ENCODE assay signal across 9 mouse cellular contexts in genomic region chr15:6387729-6388070, GRCm38 (mm10). TPM values are rescaled to one million over a fixed set of nuclear protein-coding genes. Genes with fewer than 3 reads are reported as not detected.
DNase-seq lines count a peak whose midpoint lies in the region; ATAC-seq and TF ChIP-seq lines count a peak whose summit lies in the region.
"Had no signal": no experiment of that assay in that cellular context is flagged by ENCODE, and none has a peak within 500 bp of the region (broad histone marks: within the 10 kb centered on the region; RNA-seq: fewer than 3 reads in every experiment).

No protein-coding gene starts in this region.

- H3K9me3 ChIP-seq in lung, embryonic 16.5 days (ENCODE audit: control insufficient read depth, low read length): no peaks in the 10 kb centered on the region
- H3K9me3 ChIP-seq in forebrain, postnatal 0 days (ENCODE audit: low read length): no peaks in the 10 kb centered on the region
- no peaks in the 10 kb centered on the region for H3K9me3 ChIP-seq in liver, embryonic 11.5 days (ENCODE audit: control insufficient read depth, low read length)
- no peaks in the 10 kb centered on the region for H3K9me3 ChIP-seq in stomach, embryonic 15.5 days

- no peak for TF ChIP-seq POLR2A in thymus, adult 2 months (IDR thresholded peaks at IDR 0.05; ENCODE audit: control insufficient read depth, extremely low read depth, insufficient read depth, low read length, poor library complexity)

- 0 out of 2 replicates have a peak overlapping the region, but pooled peaks have one; percentile 22 for H3K27ac ChIP-seq in lung, embryonic 16.5 days (ENCODE audit: low read length)
- no peak overlapping the region for H3K27ac ChIP-seq in forebrain, postnatal 0 days (ENCODE audit: low read depth, low read length)
- H3K27ac ChIP-seq in liver, embryonic 11.5 days (ENCODE audit: low read depth, low read length): no peak overlapping the region
- H3K27ac ChIP-seq in stomach, embryonic 15.5 days: 0 out of 2 replicates have a peak overlapping the region, but pooled peaks have one; percentile 35
- H3K27ac ChIP-seq in thymus, adult 2 months (ENCODE audit: control insufficient read depth, insufficient read depth, low read length): no peak overlapping the region

- no peaks in the 10 kb centered on the region for H3K36me3 ChIP-seq in lung, embryonic 16.5 days (ENCODE audit: control insufficient read depth, insufficient read depth, low read length)
- H3K36me3 ChIP-seq in forebrain, postnatal 0 days (ENCODE audit: insufficient read depth): no peaks in the 10 kb centered on the region
- no peaks in the 10 kb centered on the region for H3K36me3 ChIP-seq in liver, embryonic 11.5 days (ENCODE audit: control insufficient read depth, insufficient read depth, low read length)
- H3K36me3 ChIP-seq in stomach, embryonic 15.5 days: no peaks in the 10 kb centered on the region
- no peaks in the 10 kb centered on the region for H3K36me3 ChIP-seq in thymus, adult 2 months (ENCODE audit: control insufficient read depth, insufficient read depth, low read length)

- WGBS in lung, embryonic 16.5 days: 9% methylated on average over 6 of the region's 6 CpGs
- WGBS in forebrain, postnatal 0 days: 19% methylated on average over 6 of the region's 6 CpGs
- 22% methylated on average over 6 of the region's 6 CpGs for WGBS in liver, embryonic 11.5 days
- WGBS in stomach, embryonic 15.5 days: 18% methylated on average over 6 of the region's 6 CpGs
- 85% methylated on average over 6 of the region's 6 CpGs for WGBS in thymus, adult 2 months

- no peaks in the 10 kb centered on the region for H3K27me3 ChIP-seq in lung, embryonic 16.5 days (ENCODE audit: control insufficient read depth, insufficient read depth, low read depth, low read length)
- H3K27me3 ChIP-seq in forebrain, postnatal 0 days (ENCODE audit: insufficient read depth, low read length): peaks cover 4% of the 10 kb centered on the region; the same call in 1 of the 2 replicates
- H3K27me3 ChIP-seq in liver, embryonic 11.5 days (replicated peaks; ENCODE audit: control insufficient read depth, insufficient read depth, low read length): peaks cover 10% of the 10 kb centered on the region
- no peaks in the 10 kb centered on the region for H3K27me3 ChIP-seq in stomach, embryonic 15.5 days (replicated peaks)
- H3K27me3 ChIP-seq in thymus, adult 2 months (ENCODE audit: control insufficient read depth, insufficient read depth, low read length): no peaks in the 10 kb centered on the region

- DNase-seq in lung, postnatal 25 days (ENCODE audit: low spot score): no peak
- DNase-seq in forebrain, postnatal 0 days: no peak
- no peak for DNase-seq in liver, embryonic 11.5 days (ENCODE audit: low spot score)
- no peak for DNase-seq in thymus, adult 2 months
- DNase-seq in spleen, adult 12 weeks (ENCODE audit: low spot score): no peak
- DNase-seq in left cerebral cortex, adult 18-20 months (ENCODE audit: low spot score in 2 of 2): no peak

- H3K4me2 ChIP-seq in lung, embryonic 16.5 days (ENCODE audit: low read depth, low read length): peak overlapping the region; percentile 53
- peak overlapping the region; percentile 78 for H3K4me2 ChIP-seq in forebrain, postnatal 0 days (ENCODE audit: low read depth)
- peak overlapping the region; percentile 66 for H3K4me2 ChIP-seq in liver, embryonic 11.5 days
- peak overlapping the region; percentile 82 for H3K4me2 ChIP-seq in stomach, embryonic 15.5 days

- peaks cover 16% of the 10 kb centered on the region for H3K4me1 ChIP-seq in lung, embryonic 16.5 days (replicated peaks; ENCODE audit: control insufficient read depth, insufficient read depth, low read length)
- no peaks in the 10 kb centered on the region for H3K4me1 ChIP-seq in forebrain, postnatal 0 days (ENCODE audit: insufficient read depth)
- no peaks in the 10 kb centered on the region; the same call in 1 of the 2 replicates for H3K4me1 ChIP-seq in liver, embryonic 11.5 days (replicated peaks; ENCODE audit: control insufficient read depth, insufficient read depth, low read length)
- peaks cover 12% of the 10 kb centered on the region; the same call in 1 of the 2 replicates for H3K4me1 ChIP-seq in stomach, embryonic 15.5 days
- H3K4me1 ChIP-seq in thymus, adult 2 months (replicated peaks; ENCODE audit: control insufficient read depth, insufficient read depth, low read length): peaks cover 6% of the 10 kb centered on the region; the same call in 1 of the 2 replicates

- no peak for ATAC-seq in lung, embryonic 16.5 days (ENCODE audit: low read depth)
- no peak for ATAC-seq in forebrain, postnatal 0 days
- no peak for ATAC-seq in liver, embryonic 11.5 days (replicated peaks; ENCODE audit: low FRiP score)
- ATAC-seq in stomach, embryonic 15.5 days (ENCODE audit: insufficient read depth, low FRiP score, low read depth): no peak

- H3K9ac ChIP-seq in lung, embryonic 16.5 days (ENCODE audit: low read length): peak overlapping the region; percentile 63
- H3K9ac ChIP-seq in forebrain, postnatal 0 days: peak overlapping the region; percentile 10; the same call in 1 of the 2 replicates
- H3K9ac ChIP-seq in liver, embryonic 11.5 days (ENCODE audit: low read depth, low read length): no peak overlapping the region
- peak overlapping the region; percentile 25; the same call in 1 of the 2 replicates for H3K9ac ChIP-seq in stomach, embryonic 15.5 days

- no peak for TF ChIP-seq CTCF in forebrain, postnatal 0 days (IDR thresholded peaks at IDR 0.05; ENCODE audit: low read depth)
- TF ChIP-seq CTCF in thymus, adult 2 months (IDR thresholded peaks at IDR 0.05; ENCODE audit: borderline replicate concordance, control insufficient read depth, extremely low read depth, insufficient read depth, low read length, poor library complexity): no peak

- H3K4me3 ChIP-seq in lung, embryonic 16.5 days (ENCODE audit: low read length): peak overlapping the region; percentile 49
- H3K4me3 ChIP-seq in forebrain, postnatal 0 days (ENCODE audit: low read depth, low read length): peak overlapping the region; percentile 52
- H3K4me3 ChIP-seq in liver, embryonic 11.5 days (ENCODE audit: low read depth, low read length): peak overlapping the region; percentile 47
- H3K4me3 ChIP-seq in stomach, embryonic 15.5 days (replicated peaks): peak overlapping the region; percentile 54
- H3K4me3 ChIP-seq in thymus, adult 2 months (ENCODE audit: control insufficient read depth, insufficient read depth, low read length): no peak overlapping the region

RNA-seq across cellular contexts. Expression of gene C9, which starts 57.4 kb away (rescaled TPM):
- 0.20 TPM in 1 of 2 replicates, not detected in the other for polyA plus RNA-seq in lung, embryonic 16.5 days (2015; fragmentation: Nextera tagmentation; extraction: Ambion mirVana)
- total RNA-seq in forebrain, postnatal 0 days (2014; rRNA removed): not detected in 2 replicates
- not detected in 2 replicates for polyA plus RNA-seq in forebrain, postnatal 0 days (2015; fragmentation: Nextera tagmentation; extraction: Ambion mirVana)
- 0.15 TPM in 1 of 2 replicates, not detected in the other for polyA plus RNA-seq in liver, embryonic 11.5 days (2014; fragmentation: Nextera tagmentation; extraction: Ambion mirVana)
- 0.86 and 1.2 TPM in 2 replicates for polyA plus RNA-seq in stomach, embryonic 15.5 days (2015; fragmentation: Nextera tagmentation; extraction: Ambion mirVana)
- polyA plus RNA-seq in thymus, adult 2 months (2012; rRNA removed): 0.13 TPM in 1 of 2 replicates, not detected in the other
- not detected for total RNA-seq in left cerebral cortex, adult 18-20 months (2021)
- total RNA-seq: layer of hippocampus, postnatal 10 days had no signal

Comparison
In these comparisons a context has a peak if more than half of its experiments do, and no peak if none do; other contexts are left out.
1. H3K27ac ChIP-seq: peak in lung, embryonic 16.5 days (single experiment) and stomach, embryonic 15.5 days (single experiment); none in forebrain, postnatal 0 days (single experiment), liver, embryonic 11.5 days (single experiment) and thymus, adult 2 months (single experiment).
2. Peak in every context shown above with its lines, with median percentiles within 50 percentile points of each other: H3K4me2 ChIP-seq.